Mouse (Mus musculus): ENCODE results near the gene Olfr156.
"Not testable (repeated sequence)": the region's sequence is repeated elsewhere in the genome, so short reads cannot be mapped to it uniquely, and the experiment has no call there.

The Olfr156 gene

DNA sequence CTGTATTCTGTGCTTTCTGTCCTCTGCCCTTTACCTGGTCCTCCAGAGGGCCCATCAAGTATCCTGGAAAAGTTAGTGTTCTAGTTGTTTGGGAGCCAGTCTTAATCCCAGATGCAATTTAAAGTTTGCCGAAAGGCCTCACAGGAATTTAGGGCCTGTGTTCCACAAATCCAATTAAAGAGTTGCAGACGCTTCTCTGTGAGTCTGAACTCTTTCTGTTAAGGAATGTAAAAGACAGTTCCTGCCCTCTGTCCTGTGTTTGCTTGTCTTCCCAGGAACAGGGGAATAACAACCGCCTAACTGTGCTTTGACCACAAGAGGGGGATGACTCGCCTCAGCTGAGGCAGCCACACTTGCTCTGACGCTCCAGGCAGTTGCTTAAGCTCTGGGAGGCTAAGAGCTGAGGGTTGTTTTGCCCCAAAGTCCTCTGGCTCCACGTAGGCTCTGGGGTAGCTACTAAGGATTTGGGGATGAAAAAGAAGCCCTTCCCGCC is at the start of gene Olfr156:
TSS of gene Olfr156 (minus strand) at position 51 of the 493 bp plus-strand sequence.
- DNase-seq (ENCODE audit: low spot score): no peak

DNA sequence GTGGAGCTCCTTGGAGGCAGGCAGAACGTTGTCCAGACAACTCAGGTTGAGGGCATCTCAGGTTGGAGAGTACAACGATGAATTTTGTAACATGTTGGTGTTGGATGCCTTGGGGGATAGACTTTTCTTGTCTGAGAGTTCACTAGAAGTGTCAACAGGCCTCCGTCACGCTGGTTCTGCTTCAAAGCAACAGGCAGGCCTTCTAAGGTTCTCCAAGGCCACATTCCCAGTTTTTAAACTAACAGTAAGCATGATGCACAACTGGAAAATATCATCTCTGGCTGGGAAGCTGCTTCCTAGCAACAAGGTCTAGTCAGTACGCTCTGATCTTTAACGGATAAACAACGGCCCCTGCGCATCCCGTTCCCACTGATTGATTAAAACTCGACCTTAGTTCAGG is 46.1 kb upstream of the Olfr156 start:
- no peak for DNase-seq (ENCODE audit: low spot score)

DNA sequence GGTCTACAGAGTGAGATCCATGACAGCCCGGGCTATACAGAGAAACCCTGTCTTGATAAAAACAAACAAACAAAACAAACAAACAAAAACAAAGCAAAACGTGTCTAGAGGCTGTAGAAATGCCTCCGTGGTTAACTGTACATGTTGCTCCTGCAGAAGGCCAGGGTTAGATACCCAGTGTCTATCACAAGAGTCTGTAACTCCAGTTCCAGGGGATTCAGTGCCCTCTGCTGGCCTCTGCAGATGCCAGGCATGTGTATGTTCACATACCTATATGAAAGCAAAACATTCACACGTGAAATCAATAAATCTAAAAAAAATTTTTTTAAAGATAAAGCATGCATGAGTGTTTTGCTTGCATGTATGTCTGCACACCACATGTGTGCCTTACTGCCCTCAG is 39.6 kb upstream of the Olfr156 start:
- no peak for DNase-seq (ENCODE audit: low spot score)

DNA sequence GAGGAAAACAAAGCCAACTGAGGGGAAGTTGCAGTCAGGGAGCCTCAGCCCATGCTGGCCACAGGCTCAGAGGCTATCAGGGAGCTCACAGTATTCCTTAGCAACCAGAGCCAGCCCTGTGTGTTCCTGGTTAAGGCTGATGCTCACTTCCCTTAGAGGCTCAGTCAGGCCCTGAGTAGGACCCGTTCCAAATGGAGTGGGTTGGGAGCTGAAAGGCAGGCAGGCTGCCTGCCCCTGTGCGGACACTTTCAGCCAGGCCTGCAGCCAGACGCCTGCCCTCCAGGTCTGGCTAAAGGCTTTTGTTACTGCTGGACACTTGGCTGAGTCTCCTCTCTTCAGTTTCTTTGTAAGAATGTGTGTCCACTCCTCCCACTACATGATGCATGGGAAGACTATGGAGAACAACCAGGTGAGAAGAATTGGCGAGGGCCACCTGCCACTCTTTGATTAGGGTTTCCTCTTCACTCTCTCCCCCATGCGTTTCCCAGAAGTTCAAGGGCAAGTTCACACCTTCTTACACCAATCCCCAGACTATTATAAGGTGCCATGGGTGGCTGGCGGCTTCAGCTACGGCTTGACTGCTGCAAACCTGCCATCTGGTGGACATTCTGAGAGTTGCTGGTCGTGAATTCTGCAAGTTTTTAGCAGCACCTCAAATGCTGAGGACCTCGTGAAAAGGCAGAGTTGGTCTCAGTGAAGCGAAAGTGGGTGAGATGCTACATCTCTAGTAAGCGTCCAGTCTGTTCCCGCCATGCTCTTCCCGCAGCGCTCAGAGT is 37.2 kb upstream of the Olfr156 start:
- DNase-seq (ENCODE audit: low spot score): no peak

DNA sequence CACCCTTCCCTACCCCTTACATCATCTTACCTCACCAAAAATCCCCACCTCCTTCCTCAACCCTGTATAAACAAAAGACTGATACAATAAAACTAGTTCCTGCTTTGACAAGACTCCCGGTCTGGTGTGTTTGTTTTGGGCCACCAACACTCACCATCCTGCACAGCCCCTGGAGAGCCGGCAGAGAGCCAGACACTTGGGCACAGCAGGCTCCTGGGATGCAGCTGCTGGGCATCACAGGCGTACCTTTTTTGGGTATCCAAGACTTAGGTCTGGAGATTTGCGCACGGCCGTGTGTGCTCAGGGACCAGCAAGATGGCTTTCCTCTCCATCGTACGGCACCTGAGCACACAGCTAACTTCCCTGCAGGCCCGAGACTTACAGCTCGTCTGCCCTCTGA is 36.2 kb upstream of the Olfr156 start:
- no peak for DNase-seq (ENCODE audit: low spot score)

DNA sequence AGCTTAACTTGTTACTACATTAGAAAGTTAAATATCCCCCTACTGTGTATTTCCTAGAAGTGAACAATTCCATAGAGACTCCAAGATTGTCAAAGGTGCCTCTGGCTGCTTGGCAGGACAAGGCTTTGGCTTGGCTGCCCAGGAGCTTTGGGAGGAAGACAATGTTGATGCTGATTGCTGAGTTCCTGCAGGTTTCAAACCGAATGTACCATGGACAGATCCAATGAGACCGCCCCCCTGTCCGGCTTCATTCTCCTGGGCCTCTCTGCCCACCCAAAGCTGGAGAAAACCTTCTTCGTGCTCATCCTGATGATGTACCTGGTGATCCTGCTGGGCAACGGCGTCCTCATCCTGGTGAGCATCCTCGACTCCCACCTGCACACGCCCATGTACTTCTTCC is 30.4 kb upstream of the Olfr156 start:
- no peak for DNase-seq (ENCODE audit: low spot score)

DNA sequence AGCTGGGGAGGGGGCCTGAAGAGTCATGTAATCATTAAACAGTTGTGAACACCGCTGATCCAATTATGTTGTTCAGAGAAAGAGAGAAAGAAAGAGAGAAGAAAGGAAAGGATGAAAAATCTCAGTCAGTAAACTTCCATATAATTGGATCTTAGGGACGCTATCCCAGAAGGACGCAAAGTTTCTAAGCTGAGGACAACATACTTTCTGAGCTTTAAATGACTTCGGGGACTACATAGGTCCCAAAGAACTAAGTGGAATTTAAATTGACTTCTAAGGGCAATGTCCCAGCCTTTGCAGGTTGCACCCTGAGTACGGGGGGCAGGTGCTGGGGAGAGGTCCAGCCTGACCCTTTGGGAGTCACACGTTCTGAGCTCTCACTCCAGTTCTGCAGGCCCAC is 27.6 kb upstream of the Olfr156 start, which contains the start of gene Olfr155:
TSS of gene Olfr155 (plus strand) at position 301 of the 400 bp plus-strand sequence.
- DNase-seq (ENCODE audit: low spot score): no peak

DNA sequence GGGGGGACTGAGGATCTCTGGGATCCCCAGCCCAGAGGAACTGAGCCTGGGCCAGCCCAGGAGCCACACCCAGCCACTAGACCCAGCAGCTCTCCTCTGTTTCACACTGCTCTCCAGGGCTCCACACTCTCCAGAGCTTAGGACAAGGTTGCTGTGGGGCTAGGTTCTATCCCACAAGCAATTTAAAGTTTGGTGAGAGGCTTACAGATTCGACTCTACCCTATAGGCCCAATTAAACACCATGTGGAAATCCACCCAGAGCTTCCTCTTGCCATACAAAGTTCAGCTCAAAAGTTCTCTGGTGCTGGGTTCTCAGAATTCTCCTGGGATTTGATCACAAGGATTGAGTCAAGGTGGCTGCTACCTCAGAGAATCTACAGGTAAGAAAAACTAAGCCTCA is 16.4 kb upstream of the Olfr156 start, which contains the start of gene Olfr157:
TSS of gene Olfr157 (minus strand) at position 101 of the 400 bp plus-strand sequence.
- no peak for DNase-seq (ENCODE audit: low spot score)

DNA sequence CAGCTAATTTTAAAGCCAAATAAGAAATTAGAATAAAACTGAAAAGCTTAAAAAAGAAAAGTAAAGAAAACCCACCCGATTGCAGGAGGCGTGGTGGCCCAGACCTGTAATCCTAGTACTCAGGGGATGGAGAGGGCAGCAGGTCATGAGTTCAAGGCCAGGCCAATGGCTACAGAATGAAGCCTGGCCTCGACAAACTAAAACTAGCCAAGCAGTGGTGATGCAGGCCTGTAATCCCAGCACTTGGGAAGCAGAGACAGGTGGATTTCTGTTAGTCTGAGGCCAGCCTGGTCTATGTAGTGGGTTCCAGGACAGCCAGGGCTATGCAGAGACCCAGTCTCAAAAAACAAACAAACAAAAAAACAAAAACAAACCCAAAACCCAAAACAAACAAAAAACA is 14.6 kb upstream of the Olfr156 start:
- no peak for DNase-seq (ENCODE audit: low spot score)

DNA sequence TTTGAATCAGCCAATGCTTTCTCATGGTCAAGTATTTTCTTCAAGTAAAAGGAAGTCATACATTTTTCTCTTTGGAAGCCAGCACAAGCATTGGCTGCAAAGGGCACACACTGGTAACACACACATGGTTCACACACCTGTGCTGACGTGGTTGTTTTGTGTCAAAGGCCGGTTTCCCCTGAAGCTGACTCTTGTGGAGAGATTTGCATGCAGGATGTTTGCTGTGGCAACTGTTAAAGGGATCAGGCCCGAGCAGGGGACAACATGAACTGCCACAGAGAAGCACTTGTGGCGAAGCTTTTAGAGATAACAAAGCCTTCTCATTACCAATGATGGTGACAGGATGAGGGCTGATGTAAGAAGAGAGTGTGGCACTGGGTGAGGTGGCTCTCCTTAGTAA is 11.1 kb upstream of the Olfr156 start:
- DNase-seq (ENCODE audit: low spot score): no peak

DNA sequence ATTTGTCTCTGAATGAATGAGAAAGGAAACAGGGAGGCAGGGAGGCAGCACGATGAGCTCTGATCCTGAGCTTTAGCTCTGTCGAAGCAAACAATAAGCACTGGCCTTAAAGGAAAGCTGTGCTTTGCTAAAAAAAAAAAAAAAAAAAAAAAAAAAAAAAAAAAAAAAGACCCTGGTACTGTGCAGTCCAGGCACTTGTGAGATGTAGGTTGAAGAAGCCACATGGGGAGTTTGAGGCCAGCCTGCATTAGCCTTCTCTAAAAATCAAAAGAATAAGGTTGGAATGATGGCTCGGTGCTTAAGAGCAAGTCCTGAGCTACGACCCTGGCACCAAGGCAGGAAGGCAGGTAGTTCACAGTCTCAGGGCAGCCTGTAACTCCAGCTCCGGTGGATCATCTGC is 10.1 kb upstream of the Olfr156 start:
- no peak for DNase-seq (ENCODE audit: low spot score)

DNA sequence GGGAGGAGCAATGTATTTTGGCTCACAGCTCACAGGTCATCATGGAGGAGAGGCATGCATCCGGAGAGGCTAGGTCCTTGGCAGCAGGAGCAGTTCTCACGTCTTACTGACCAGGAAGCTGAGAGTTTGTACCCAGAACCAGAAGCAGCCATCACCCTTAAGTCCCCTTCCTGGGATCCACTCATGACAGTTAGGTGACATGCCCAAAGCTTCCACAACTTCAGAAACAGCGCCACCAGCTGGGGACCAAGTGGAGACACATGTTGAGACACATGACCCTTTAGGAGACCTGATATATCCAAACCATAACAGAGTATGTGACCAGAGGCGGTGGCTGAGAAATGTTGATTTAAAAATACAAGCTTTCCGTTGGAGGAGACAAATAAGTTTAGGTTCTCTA is 8.3 kb upstream of the Olfr156 start:
- no peak for DNase-seq (ENCODE audit: low spot score)

DNA sequence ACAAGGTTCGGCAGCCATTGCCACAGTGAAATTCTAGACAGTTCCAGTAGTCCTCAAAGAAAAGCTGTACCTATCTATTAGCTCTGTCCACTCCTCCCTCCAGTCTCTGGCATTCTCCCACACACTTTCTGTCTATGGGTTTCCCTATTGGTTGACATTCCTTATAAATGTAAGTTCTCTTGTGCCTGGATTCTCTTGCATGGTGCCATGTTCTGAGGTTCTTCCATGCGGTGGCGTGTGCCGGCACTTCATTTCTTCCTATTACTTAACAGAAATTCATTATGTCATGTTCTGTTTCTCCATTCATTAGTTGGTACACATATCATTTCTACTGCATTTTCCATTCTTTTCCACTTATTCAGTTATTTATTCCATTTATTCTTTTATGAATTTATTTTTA is 5.1 kb upstream of the Olfr156 start:
- no peak for DNase-seq (ENCODE audit: low spot score)

DNA sequence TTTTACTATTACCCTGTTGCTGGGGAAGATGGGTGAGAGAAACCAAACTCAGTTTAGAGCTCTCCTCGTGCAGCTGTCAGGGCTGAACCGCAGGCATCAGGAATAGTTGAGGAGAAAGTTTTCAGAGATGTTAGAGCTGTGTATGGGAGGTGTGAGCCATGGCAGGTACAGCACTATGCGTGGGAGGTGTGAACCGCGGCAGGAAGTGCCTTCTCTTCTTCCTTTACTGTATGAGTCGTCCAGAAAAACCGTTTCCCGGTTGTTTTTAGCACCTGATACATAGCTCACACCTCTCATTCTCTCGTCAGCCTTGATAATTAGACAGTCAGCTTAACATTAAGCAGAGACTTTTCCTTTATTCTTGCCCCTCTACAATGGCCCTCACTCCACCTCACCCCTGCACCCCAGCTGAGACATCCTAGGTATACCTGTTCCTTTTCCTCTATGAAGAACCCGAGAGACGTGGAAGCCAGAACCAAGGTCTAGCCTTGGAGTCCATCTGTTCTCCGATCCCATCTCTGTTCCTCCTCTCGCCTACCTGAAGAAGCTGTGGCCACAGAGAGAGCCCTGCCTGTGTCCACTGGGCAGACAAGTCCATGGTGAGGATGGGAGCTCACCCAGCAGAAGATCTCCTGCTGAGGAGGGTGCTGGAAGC is 672 bp downstream of the Olfr156 start:
- DNase-seq (ENCODE audit: low spot score): no peak

DNA sequence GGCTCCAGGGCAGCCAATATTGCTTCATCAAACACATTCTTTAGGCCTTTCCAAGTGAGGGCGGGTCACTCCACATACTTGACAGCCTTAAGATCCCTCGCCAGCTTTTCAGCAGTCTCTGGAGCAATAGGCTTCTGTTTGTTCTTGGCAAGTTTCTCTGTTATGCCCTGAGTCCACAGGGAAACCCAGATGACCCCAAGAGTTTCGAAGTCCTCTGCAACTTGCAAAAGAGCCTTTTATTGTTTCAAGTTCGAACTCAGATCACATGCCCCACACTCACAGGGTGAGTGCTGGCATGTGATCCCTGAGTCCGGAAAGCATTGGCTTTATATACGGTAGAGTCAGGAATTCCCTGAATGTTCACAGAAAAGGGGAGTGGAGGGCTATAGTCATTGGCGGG is 24.8 kb downstream of the Olfr156 start:
- DNase-seq (ENCODE audit: low spot score): no peak

DNA sequence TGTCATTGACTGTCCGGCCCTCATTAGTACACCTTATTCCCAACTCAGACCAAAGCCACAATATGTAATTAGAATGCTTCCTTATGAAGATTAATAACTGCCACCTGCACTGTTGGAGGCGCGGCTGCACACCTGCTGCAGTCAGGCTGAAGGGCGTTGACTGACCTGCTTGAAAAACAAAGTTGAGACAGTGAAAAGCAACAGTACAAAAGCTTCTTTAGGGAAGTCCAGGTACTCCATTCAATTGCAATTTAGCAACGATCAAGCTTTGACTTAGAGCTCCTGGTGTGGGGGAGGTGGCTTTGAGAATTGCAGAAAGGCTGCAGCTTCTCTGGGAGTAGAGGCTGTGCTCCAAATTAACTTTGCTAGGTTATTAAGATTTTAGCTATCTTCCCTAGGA is 27.9 kb downstream of the Olfr156 start:
- DNase-seq (ENCODE audit: low spot score): not testable (repeated sequence)

DNA sequence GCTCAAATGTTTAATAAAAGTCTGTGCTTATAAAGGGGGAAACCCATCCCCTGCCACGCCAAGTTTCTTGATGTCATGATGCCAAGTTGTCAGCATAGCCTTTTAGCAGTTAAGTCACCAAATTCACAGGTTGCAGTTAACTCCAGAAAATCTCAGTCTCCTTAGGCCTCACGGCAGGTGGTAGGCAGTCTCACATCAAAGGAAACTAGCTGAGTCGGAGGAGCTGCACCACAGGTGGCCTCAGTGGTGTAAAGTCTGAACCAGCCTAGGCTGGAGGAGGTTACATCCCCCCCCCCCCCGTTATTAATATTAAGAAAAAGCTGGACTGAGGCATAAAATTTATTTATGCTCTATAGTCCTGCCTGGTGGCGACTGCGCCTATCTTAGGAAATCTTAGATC is 28.4 kb downstream of the Olfr156 start:
- no peak for DNase-seq (ENCODE audit: low spot score)

DNA sequence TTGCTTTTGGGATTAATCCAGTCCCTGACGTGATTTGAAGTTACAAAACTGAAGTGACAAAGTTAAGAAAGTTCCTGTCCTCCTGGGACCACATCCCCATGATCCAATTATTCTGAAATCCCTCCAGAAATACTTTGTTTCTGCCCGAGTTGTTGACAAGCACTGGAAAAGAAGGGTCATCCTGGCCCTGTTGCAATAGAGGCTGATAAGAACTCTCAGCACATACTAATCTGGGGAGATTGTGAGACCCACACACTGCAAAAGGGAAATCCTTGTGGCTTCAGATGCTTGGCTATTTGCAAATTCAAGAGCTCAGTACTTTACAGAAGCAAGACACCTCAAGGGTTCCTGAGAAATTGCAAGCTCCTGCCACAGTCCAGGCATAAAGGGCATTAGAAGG is 51.4 kb downstream of the Olfr156 start:
- no peak for DNase-seq (ENCODE audit: low spot score)

DNA sequence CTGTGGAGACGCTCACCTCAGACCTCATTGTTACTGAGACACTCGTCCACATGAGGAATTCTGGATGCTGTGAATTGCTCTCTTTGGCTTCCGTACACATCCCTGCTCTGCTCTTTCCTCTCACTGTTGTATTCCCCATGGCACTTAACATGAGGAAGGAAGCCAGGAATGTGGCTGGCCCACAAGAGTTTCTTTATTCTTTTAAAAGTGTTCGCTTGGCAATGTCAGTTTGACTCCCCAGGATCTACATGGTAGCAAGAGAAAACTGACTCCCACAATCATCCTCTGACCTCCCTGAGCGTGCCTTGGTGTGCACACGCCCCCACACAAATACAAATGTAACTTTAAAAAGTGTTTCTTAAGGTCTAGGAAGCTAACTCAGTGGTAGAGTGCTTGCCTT is 52.1 kb downstream of the Olfr156 start:
- DNase-seq (ENCODE audit: low spot score): no peak

DNA sequence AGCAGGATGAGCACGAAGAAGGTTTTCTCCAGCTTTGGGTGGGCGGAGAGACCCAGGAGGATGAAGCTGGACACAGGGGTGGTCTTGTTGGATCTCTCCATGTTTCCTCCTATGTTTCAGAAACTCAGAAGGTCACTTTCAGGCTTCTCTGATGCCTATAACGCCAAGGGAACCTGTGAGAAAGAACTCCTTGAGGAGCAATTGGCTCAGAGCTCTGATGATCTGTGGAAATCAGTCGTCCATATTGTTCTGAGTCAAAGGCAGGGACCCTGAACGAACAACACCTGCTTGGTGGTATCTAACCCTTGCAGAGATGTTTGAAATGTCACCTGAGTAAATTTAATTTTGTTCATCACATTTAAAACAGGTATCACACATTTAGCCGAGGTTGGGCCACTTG is 52.8 kb downstream of the Olfr156 start, which contains the start of gene Olfr159:
TSS of gene Olfr159 (minus strand) at position 101 of the 400 bp plus-strand sequence.
- no peak for DNase-seq (ENCODE audit: low spot score)

All from left cerebral cortex, adult 11 months (tissue).